Mouse (Mus musculus): Measurements from ENCODE around the gene Pde3a. TPM values are rescaled to one million over a fixed set of nuclear protein-coding genes. Genes with fewer than 3 reads are reported as not detected.

Pde3a gene
- polyA plus RNA-seq, 1 experiment: 3.9 TPM

DNA sequence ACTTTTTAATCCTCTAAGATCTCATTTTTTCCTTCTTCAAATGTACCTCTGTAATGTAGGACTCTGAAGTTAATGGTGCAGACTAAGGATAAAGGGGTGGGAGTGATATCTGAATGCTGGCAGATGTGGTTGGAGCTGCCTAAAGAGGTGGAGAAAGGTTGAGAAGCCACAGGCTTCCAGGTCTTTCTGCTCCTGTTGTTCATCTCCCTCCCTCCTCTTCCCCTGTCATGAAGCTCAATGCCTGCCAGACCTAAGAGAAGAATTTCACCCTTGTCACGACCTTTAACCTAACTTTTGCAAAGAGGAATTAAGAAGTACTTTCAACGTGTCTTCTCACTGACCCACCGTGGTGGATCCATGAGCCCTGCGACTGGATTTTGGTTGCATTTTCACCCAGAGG lies 87.4 kb downstream of the Pde3a start:
- Histone ChIP-seq H3K9me3 (no peaks in the 10 kb centered on the region), H3K4me1 (peaks cover 34% of the 10 kb centered on the region), H3K4me3 (replicated peaks) (no peak overlapping the region), H3K27me3 (replicated peaks) (no peaks in the 10 kb centered on the region), H3K36me3 (replicated peaks; ENCODE audit: low read length) (no peaks in the 10 kb centered on the region)
- no peak for TF ChIP-seq FLI1 (IDR thresholded peaks at IDR 0.05; ENCODE audit: low read length)
- no peak for TF ChIP-seq GATA1 (IDR thresholded peaks at IDR 0.05; ENCODE audit: borderline replicate concordance, low read length)

DNA sequence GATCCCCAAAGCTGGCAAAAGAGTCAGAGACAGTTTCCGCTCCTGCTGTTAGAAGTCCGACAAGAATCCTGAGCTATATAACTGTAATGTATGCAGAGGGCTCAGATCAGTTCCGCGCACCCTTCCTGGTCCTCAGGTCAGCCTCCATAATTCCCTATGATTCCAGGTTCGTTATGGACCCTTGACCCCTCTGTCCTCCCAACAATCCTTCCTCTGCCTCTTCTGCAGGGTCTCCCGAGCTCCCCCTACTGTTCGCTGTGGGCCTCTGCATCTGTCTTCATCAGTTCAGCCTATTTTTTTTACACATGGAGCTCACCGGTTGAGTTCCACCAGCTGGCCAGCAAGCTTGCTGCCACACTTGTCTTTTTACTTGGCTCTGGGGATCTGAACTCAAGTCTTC lies 88.6 kb downstream of the Pde3a start:
- Histone ChIP-seq H3K4me3 (replicated peaks) (no peak overlapping the region), H3K27me3 (replicated peaks) (no peaks in the 10 kb centered on the region), H3K36me3 (replicated peaks; ENCODE audit: low read length) (no peaks in the 10 kb centered on the region), H3K9me3 (no peaks in the 10 kb centered on the region), H3K4me1 (peaks cover 22% of the 10 kb centered on the region)
- TF ChIP-seq FLI1 (IDR thresholded peaks at IDR 0.05; ENCODE audit: low read length) (no peak), GATA1 (IDR thresholded peaks at IDR 0.05; ENCODE audit: borderline replicate concordance, low read length) (no peak)

DNA sequence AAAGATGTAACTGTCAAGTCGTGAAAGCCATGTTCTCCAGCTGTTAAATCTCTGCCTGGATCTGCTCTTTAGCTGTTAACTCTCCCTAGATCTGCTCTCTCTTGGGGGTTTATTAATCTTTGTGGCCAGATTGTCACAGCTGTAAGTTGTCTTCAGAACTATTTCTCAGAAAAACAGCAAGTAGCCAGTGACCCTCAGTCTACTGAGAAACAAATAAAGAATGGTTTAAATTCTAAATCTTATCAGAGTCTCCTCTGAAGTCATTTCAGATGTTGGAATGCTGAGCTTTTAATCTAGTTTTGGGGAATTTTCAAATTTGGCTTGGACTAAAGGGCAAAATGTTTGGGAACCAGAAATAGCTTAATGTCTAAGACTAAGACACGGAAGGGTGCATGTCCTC lies 92.3 kb downstream of the Pde3a start:
- Histone ChIP-seq H3K27me3 (replicated peaks) (no peaks in the 10 kb centered on the region), H3K36me3 (replicated peaks; ENCODE audit: low read length) (no peaks in the 10 kb centered on the region), H3K9me3 (no peaks in the 10 kb centered on the region), H3K4me3 (replicated peaks) (no peak overlapping the region), H3K4me1 (peaks cover 12% of the 10 kb centered on the region)
- no peak for TF ChIP-seq FLI1 (IDR thresholded peaks at IDR 0.05; ENCODE audit: low read length)
- TF ChIP-seq GATA1 (IDR thresholded peaks at IDR 0.05; ENCODE audit: borderline replicate concordance, low read length): no peak

DNA sequence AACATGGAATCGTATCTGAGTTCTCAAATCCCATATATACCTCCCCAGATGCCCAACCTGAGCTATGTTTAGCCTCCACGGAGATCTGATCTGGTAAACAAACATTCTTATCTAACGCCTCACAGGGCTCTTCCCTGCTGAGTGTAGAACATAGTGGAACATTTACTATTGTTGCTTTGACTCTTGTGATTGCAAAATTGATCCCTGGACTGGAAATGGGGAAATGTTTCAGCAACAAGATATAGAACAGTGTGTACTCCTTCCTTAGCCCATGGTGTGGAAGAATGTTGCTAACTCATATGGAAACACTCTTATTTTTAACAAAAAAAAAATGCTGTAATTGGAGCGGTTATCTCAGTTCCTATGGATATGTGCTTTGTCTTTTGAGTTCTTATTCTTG lies 98.8 kb downstream of the Pde3a start:
- no peaks in the 10 kb centered on the region for H3K27me3 ChIP-seq (replicated peaks)
- no peak overlapping the region for H3K4me3 ChIP-seq (replicated peaks)
- no peaks in the 10 kb centered on the region for H3K36me3 ChIP-seq (replicated peaks; ENCODE audit: low read length)
- H3K9me3 ChIP-seq: no peaks in the 10 kb centered on the region
- peaks cover 3% of the 10 kb centered on the region; the same call in 1 of the 2 replicates for H3K4me1 ChIP-seq
- TF ChIP-seq FLI1 (IDR thresholded peaks at IDR 0.05; ENCODE audit: low read length) (no peak), GATA1 (IDR thresholded peaks at IDR 0.05; ENCODE audit: borderline replicate concordance, low read length) (no peak)

DNA sequence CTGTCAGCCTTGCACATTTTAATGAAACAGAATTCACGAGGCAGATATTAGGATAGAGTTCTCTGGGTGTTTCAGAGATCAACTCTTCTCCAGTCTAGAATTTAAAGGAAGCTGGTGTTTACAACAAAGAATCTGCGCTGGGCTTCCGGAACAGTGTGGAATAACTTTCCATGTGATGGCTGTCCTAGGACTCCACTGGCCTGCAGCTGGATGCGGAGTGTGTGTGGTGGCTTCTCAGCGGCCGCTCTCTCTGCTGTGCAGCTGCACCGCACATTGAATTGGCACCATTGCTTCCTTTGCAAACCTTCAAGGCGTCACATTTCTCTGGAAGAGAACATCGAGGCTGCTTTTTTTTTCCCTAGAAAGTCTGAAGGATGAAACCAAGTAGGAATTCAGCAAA lies 99.5 kb downstream of the Pde3a start:
- Histone ChIP-seq H3K4me3 (replicated peaks) (no peak overlapping the region), H3K27me3 (replicated peaks) (no peaks in the 10 kb centered on the region), H3K4me1 (peaks cover 6% of the 10 kb centered on the region), H3K9me3 (no peaks in the 10 kb centered on the region), H3K36me3 (replicated peaks; ENCODE audit: low read length) (no peaks in the 10 kb centered on the region)
- TF ChIP-seq FLI1 (IDR thresholded peaks at IDR 0.05; ENCODE audit: low read length): no peak
- TF ChIP-seq GATA1 (IDR thresholded peaks at IDR 0.05; ENCODE audit: borderline replicate concordance, low read length): no peak

DNA sequence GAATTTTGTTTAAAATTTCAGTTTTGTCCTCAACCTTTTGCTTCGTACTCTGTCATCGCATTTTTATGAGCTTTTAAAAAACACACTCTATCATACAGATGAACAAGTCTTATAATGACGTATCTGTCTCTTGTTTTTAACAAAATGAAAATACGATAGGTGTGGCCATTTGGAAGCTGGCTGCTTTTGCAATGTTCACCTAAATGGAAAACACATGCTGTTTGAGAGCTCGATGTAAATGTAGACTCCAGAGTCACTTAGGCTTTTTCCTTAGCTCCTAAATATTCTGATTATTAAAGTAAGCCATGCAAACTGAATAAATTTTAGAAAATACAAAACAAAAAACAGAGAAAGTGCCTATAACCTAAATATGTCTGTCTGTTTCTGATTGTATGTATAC lies 101.2 kb downstream of the Pde3a start:
- Histone ChIP-seq H3K4me1 (peaks cover 8% of the 10 kb centered on the region), H3K4me3 (replicated peaks) (no peak overlapping the region), H3K9me3 (no peaks in the 10 kb centered on the region), H3K27me3 (replicated peaks) (no peaks in the 10 kb centered on the region), H3K36me3 (replicated peaks; ENCODE audit: low read length) (no peaks in the 10 kb centered on the region)
- TF ChIP-seq FLI1 (IDR thresholded peaks at IDR 0.05; ENCODE audit: low read length): no peak
- no peak for TF ChIP-seq GATA1 (IDR thresholded peaks at IDR 0.05; ENCODE audit: borderline replicate concordance, low read length)

DNA sequence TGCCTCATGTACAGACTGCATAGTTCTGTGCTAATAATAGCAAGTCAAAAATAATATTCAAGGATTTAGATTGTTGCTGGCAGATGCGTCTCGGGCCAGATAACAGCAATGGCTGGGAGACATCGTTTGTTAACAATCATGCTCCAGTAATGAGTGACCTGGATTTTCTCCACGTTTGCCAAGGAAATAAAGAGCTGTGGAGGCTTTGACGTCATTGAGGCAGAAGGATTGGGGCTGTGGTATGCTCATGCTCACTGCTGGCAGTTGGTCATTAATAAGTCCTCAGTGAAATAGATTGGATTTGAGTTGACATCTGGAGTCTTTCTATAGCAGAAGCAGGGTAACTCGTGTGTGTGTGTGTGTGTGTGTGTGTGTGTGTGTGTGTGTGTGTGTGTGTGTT lies 103.2 kb downstream of the Pde3a start:
- TF ChIP-seq FLI1 (IDR thresholded peaks at IDR 0.05; ENCODE audit: low read length) (no peak), GATA1 (IDR thresholded peaks at IDR 0.05; ENCODE audit: borderline replicate concordance, low read length) (no peak)
- no peak overlapping the region for H3K4me3 ChIP-seq (replicated peaks)
- no peaks in the 10 kb centered on the region for H3K9me3 ChIP-seq
- H3K36me3 ChIP-seq (replicated peaks; ENCODE audit: low read length): no peaks in the 10 kb centered on the region
- peaks cover 9% of the 10 kb centered on the region for H3K4me1 ChIP-seq
- no peaks in the 10 kb centered on the region for H3K27me3 ChIP-seq (replicated peaks)

DNA sequence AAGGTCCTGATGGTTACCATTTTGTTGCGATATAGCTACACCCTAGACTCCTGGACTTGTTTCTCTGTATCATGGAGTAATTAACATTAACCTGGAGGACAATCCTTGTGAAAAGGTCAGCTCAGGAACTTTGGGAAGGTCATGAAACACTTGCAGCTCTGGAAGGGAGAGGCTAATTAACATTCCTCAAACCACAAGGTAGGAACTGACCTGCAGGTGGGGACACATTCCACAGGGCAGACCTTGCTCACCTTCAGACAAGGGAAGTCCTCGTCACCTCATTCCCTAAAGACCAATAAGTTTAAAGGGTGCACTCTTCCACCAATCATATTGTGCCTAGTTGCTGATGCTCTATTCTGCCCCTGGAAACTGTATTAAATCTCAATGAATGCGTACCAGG lies 114.6 kb downstream of the Pde3a start:
- no peaks in the 10 kb centered on the region for H3K9me3 ChIP-seq
- TF ChIP-seq FLI1 (IDR thresholded peaks at IDR 0.05; ENCODE audit: low read length) (no peak), GATA1 (IDR thresholded peaks at IDR 0.05; ENCODE audit: borderline replicate concordance, low read length) (no peak)
- H3K27me3 ChIP-seq (replicated peaks): no peaks in the 10 kb centered on the region
- no peak overlapping the region for H3K4me3 ChIP-seq (replicated peaks)
- H3K36me3 ChIP-seq (replicated peaks; ENCODE audit: low read length): no peaks in the 10 kb centered on the region
- no peaks in the 10 kb centered on the region for H3K4me1 ChIP-seq

DNA sequence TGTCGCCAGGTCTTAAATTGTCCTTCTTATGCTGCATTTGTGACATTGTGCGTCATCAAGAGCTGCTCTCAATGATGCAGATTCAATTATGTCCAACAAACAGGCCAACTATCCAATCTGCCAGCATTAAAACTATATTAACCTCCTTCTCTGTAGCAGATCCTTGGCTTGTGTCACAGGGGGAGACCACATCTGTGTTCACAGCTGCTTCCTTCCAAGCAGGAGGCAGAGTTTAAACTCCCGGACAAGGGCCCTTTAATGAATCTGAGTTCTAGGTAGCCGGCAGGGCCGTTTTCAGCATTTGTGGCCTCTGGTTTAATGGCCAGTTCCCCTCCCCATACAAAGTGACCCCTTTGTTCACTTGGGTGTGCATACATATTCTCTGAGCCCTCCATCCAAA lies 118.0 kb downstream of the Pde3a start:
- Histone ChIP-seq H3K36me3 (replicated peaks; ENCODE audit: low read length) (no peaks in the 10 kb centered on the region), H3K27me3 (replicated peaks) (no peaks in the 10 kb centered on the region), H3K9me3 (no peaks in the 10 kb centered on the region), H3K4me1 (no peaks in the 10 kb centered on the region), H3K4me3 (replicated peaks) (no peak overlapping the region)
- TF ChIP-seq GATA1 (IDR thresholded peaks at IDR 0.05; ENCODE audit: borderline replicate concordance, low read length) (no peak), FLI1 (IDR thresholded peaks at IDR 0.05; ENCODE audit: low read length) (no peak)

DNA sequence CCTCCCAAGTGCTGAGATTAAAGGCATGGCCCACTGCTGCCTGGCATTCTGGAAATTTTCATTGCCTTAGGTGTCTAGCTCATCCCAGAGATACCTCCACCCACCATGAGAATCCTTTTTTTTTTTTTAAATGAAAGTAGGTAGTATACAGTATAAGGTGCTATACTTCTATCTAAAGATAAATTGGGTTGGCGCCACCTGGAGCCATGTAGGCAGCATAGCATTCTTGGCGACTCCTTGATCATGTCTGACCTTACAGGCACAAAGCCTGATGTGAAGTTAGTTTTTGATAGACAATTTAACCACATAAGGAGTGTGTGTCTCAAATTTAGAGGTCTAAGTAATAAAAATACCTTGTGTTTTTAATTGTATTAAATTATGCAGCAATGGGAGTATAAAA lies 123.6 kb downstream of the Pde3a start:
- H3K4me1 ChIP-seq: no peaks in the 10 kb centered on the region
- H3K9me3 ChIP-seq: no peaks in the 10 kb centered on the region
- H3K27me3 ChIP-seq (replicated peaks): no peaks in the 10 kb centered on the region
- H3K36me3 ChIP-seq (replicated peaks; ENCODE audit: low read length): no peaks in the 10 kb centered on the region
- H3K4me3 ChIP-seq (replicated peaks): no peak overlapping the region
- no peak for TF ChIP-seq FLI1 (IDR thresholded peaks at IDR 0.05; ENCODE audit: low read length)

DNA sequence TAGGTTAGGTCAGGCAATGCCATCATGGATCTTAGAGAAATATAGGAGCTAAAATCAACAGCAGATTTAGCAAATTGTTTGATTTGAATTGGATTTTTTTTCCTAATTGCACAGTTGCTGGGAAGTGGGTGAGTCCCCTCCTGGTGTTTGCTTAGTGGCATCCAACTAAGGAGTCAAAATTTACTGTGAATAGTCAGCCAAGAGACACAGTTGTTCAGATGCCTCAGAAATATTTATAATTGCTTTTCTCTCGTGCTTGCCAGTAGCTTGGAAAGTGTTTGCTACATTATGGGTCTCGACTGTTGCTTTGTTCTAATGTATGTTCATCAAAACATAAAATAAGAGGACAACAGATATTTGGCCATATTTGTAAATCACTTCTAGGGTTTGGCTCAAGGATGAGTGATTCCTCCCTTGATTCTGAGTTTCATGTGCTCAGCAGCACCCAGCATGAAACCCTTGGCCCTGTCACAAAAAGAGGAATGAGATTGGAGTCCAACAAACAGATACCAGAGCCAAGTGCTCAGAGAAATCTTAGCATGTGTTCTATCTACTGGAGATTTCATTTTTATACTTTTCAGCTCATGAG lies 125.5 kb downstream of the Pde3a start:
- H3K4me1 ChIP-seq: no peaks in the 10 kb centered on the region
- H3K4me3 ChIP-seq (replicated peaks): no peak overlapping the region
- no peaks in the 10 kb centered on the region for H3K27me3 ChIP-seq (replicated peaks)
- H3K36me3 ChIP-seq (replicated peaks; ENCODE audit: low read length): no peaks in the 10 kb centered on the region
- H3K9me3 ChIP-seq: no peaks in the 10 kb centered on the region
- TF ChIP-seq FLI1 (IDR thresholded peaks at IDR 0.05; ENCODE audit: low read length) (no peak), GATA1 (IDR thresholded peaks at IDR 0.05; ENCODE audit: borderline replicate concordance, low read length) (no peak)
